Mouse (Mus musculus) small intestine, adult 2 months (tissue): ENCODE results near the gene Trpm3.

Experiments used
- CTCF ChIP-seq: fragments of 200-500 bp; IDR thresholded peaks from 2 replicates; pipeline ENCODE4 v1.5.1; 2012; ENCODE audit warnings: low read depth, mild to moderate bottlenecking, control low read depth, inconsistent platforms, low read length, moderate library complexity, mixed read lengths; ENCODE audit not compliant: insufficient replicate concordance, insufficient read length; ENCODE audit errors: extremely low read depth
- POLR2A ChIP-seq: fragments of 200-500 bp; IDR thresholded peaks from 2 replicates; pipeline ENCODE4 v1.6.1; 2012; ENCODE audit warnings: low read depth, mild to moderate bottlenecking, control low read depth, inconsistent platforms, low read length, moderate library complexity

GRCm38 (mm10) chr19:22828198-22828742 is 689.4 kb downstream of the Trpm3 start:
- TF ChIP-seq POLR2A, result no peak
- TF ChIP-seq CTCF, result no peak
